Mouse (Mus musculus) midbrain, embryonic 10.5 days (tissue): Measurements from ENCODE around the gene Gm45844. TPM values are rescaled to one million over a fixed set of nuclear protein-coding genes. Genes with fewer than 3 reads are reported as not detected.
A peak's percentile ranks its signal among the peaks of the same experiment; 100 is the strongest.
"Not testable (repeated sequence)": the region's sequence is repeated elsewhere in the genome, so short reads cannot be mapped to it uniquely, and the experiment has no call there.

Experiments used
- DNase-seq: peaks from one replicate; pipeline ENCODE4 v3.0.0-alpha.2; 2017; ENCODE audit warnings: low spot score
- H3K27ac ChIP-seq: fragments of 300-500 bp; sonication (generic); replicated peaks from 2 replicates; pipeline ENCODE4 v1.5.1; 2016; ENCODE audit warnings: mild to moderate bottlenecking
- H3K27me3 ChIP-seq: fragments of 300-500 bp; sonication (generic); 2 replicates; pipeline ENCODE4 v1.6.1; 2016; ENCODE audit warnings: low read depth, mild to moderate bottlenecking; ENCODE audit not compliant: poor library complexity, severe bottlenecking
- H3K36me3 ChIP-seq: fragments of 300-500 bp; sonication (generic); 2 replicates; pipeline ENCODE4 v1.6.1; 2016; ENCODE audit warnings: mild to moderate bottlenecking, moderate library complexity
- H3K4me1 ChIP-seq: fragments of 300-500 bp; sonication (generic); 2 replicates; pipeline ENCODE4 v1.6.1; 2016
- H3K4me3 ChIP-seq: fragments of 300-500 bp; sonication (generic); 2 replicates; pipeline ENCODE4 v1.5.1; 2016; ENCODE audit warnings: mild to moderate bottlenecking, moderate library complexity
- H3K9me3 ChIP-seq: fragments of 300-500 bp; sonication (generic); replicated peaks from 2 replicates; pipeline ENCODE4 v1.6.1; 2016; ENCODE audit warnings: mild to moderate bottlenecking
- WGBS: fragments of 180-500 bp; shearing (Covaris S2); methylation state at CpG from one replicate; pipeline ENCODE4 v1.1.7; 2016; 5-methylcytosine and 5-hydroxymethylcytosine counted together
- polyA plus RNA-seq: library from polyadenylated mRNA; unstranded; fragments of >200 nt; fragmentation: Nextera tagmentation; extraction: Ambion mirVana; gene quantifications from 2 replicates; pipeline ENCODE4 v1.2.1, GENCODE M21; 2016

Gene Gm45844
- 1.5 and 2.0 TPM in 2 replicates for polyA plus RNA-seq

- H3K9me3 ChIP-seq, H3K4me1 ChIP-seq, H3K27me3 ChIP-seq: not testable (repeated sequence)
- WGBS = 45% methylated on average over 45 of the region's 45 CpGs
- Histone ChIP-seq H3K27ac (peak within 1 kb of the TSS; percentile 4), H3K4me3 (peak within 1 kb of the TSS; percentile 39), H3K36me3 (peaks cover 10% of the 10 kb centered on the region)
- DNase-seq = peak; percentile 75
These were observed at the start of gene Gm45844 for GRCm38 (mm10) chr7:7277966-7278567. Gene Gm45844, minus strand, starts transcription at chr7:7278289.

- no peak overlapping the region for H3K4me3 ChIP-seq
- no peak overlapping the region for H3K27ac ChIP-seq
- WGBS = 84% methylated on average over 16 of the region's 16 CpGs
- DNase-seq = no peak
- peaks cover 20% of the 10 kb centered on the region for H3K9me3 ChIP-seq
- no peaks in the 10 kb centered on the region for H3K27me3 ChIP-seq
- peaks cover 59% of the 10 kb centered on the region for H3K36me3 ChIP-seq
- peaks cover 12% of the 10 kb centered on the region; the same call in 1 of the 2 replicates for H3K4me1 ChIP-seq
These were observed 17.5 kb upstream of the Gm45844 start for GRCm38 (mm10) chr7:7295595-7295994.

GRCm38 (mm10) chr7:7281383-7281782 is 3.3 kb upstream of the Gm45844 start:
- H3K27me3 ChIP-seq = no peaks in the 10 kb centered on the region
- H3K36me3 ChIP-seq = peaks cover 39% of the 10 kb centered on the region
- no peak overlapping the region for H3K4me3 ChIP-seq
- WGBS = 75% methylated on average over 1 of the region's 1 CpGs
- DNase-seq = no peak
- H3K4me1 ChIP-seq = no peaks in the 10 kb centered on the region
- H3K9me3 ChIP-seq = peaks cover 8% of the 10 kb centered on the region
- no peak overlapping the region for H3K27ac ChIP-seq

- not testable (repeated sequence) for H3K9me3 ChIP-seq, H3K4me1 ChIP-seq, H3K27me3 ChIP-seq, H3K36me3 ChIP-seq
- 53% methylated on average over 24 of the region's 24 CpGs for WGBS
- peak; percentile 60 for DNase-seq
- peak overlapping the region; percentile 4 for H3K27ac ChIP-seq
- peak overlapping the region; percentile 39 for H3K4me3 ChIP-seq
These were observed 533 bp downstream of the Gm45844 start for GRCm38 (mm10) chr7:7277556-7277955.

GRCm38 (mm10) chr7:7247228-7247627 is 30.9 kb downstream of the Gm45844 start, which contains the start of gene Vmn2r29:
Gene Vmn2r29, minus strand, starts transcription at chr7:7247328.
- H3K4me3 ChIP-seq, H3K27ac ChIP-seq, DNase-seq, H3K9me3 ChIP-seq, H3K36me3 ChIP-seq, H3K4me1 ChIP-seq, H3K27me3 ChIP-seq: not testable (repeated sequence)
- no CpG with 5 or more reads among the region's 1 CpGs for WGBS

- H3K4me1 ChIP-seq, H3K9me3 ChIP-seq, H3K27me3 ChIP-seq: not testable (repeated sequence)
- peak within 1 kb of the TSS; percentile 58 for H3K4me3 ChIP-seq
- DNase-seq = peak; percentile 26
- H3K27ac ChIP-seq = 0 out of 2 replicates have a peak within 1 kb of the TSS, but pooled peaks have one; percentile 52
- H3K36me3 ChIP-seq = peaks cover 21% of the 10 kb centered on the region
- WGBS = under 1% methylated on average over 24 of the region's 24 CpGs
These were observed 68.6 kb downstream of the Gm45844 start, which contains the start of gene Zfp772 for GRCm38 (mm10) chr7:7209313-7210151. Gene Zfp772, minus strand, starts transcription at chr7:7209998.

- H3K4me3 ChIP-seq = peak overlapping the region; percentile 58
- WGBS = 8% methylated on average over 17 of the region's 18 CpGs
- H3K36me3 ChIP-seq = no peaks in the 10 kb centered on the region; the same call in 1 of the 2 replicates
- DNase-seq = peak; percentile 73
- no peaks in the 10 kb centered on the region for H3K9me3 ChIP-seq
- no peaks in the 10 kb centered on the region for H3K4me1 ChIP-seq
- no peaks in the 10 kb centered on the region for H3K27me3 ChIP-seq
- H3K27ac ChIP-seq = peak overlapping the region; percentile 65; the same call in 1 of the 2 replicates
These were observed 89.7 kb downstream of the Gm45844 start for GRCm38 (mm10) chr7:7188191-7188942.

- Histone ChIP-seq H3K27me3 (no peaks in the 10 kb centered on the region), H3K9me3 (no peaks in the 10 kb centered on the region), H3K36me3 (peaks cover 7% of the 10 kb centered on the region), H3K27ac (no peak overlapping the region), H3K4me1 (no peaks in the 10 kb centered on the region), H3K4me3 (peak overlapping the region; percentile 58)
- DNase-seq = no peak
- WGBS = 40% methylated on average over 13 of the region's 13 CpGs
These were observed 90.5 kb downstream of the Gm45844 start for GRCm38 (mm10) chr7:7187417-7188190.

GRCm38 (mm10) chr7:7185897-7186296 is 92.2 kb downstream of the Gm45844 start:
- WGBS = 100% methylated on average over 1 of the region's 1 CpGs
- H3K27me3 ChIP-seq = no peaks in the 10 kb centered on the region
- H3K9me3 ChIP-seq = no peaks in the 10 kb centered on the region
- no peak overlapping the region for H3K27ac ChIP-seq
- peaks cover 24% of the 10 kb centered on the region for H3K36me3 ChIP-seq
- no peak for DNase-seq
- H3K4me3 ChIP-seq = no peak overlapping the region
- H3K4me1 ChIP-seq = no peaks in the 10 kb centered on the region

- Histone ChIP-seq H3K36me3 (peaks cover 16% of the 10 kb centered on the region), H3K9me3 (no peaks in the 10 kb centered on the region), H3K4me3 (peak within 1 kb of the TSS; percentile 66), H3K27me3 (no peaks in the 10 kb centered on the region), H3K27ac (peak within 1 kb of the TSS; percentile 77), H3K4me1 (peaks cover 8% of the 10 kb centered on the region)
- 3% methylated on average over 26 of the region's 26 CpGs for WGBS
- DNase-seq = peak; percentile 29
These were observed 106.6 kb downstream of the Gm45844 start, which contains the start of gene Zfp418 for GRCm38 (mm10) chr7:7171227-7172147. Gene Zfp418, plus strand, starts transcription at chr7:7171330.
